Mouse (Mus musculus): ENCODE data around the gene Higd2a. TPM values are rescaled to one million over a fixed set of nuclear protein-coding genes. Genes with fewer than 3 reads are reported as not detected.

Gene Higd2a
- polyA plus RNA-seq, 1 experiment from 2014 or later, result 205 TPM

GRCm38 (mm10) chr13:54635011-54635410 is 45.0 kb downstream of the Higd2a start:
- 92% methylated on average over 3 of the region's 3 CpGs for WGBS
- Histone ChIP-seq H3K4me1 (no peaks in the 10 kb centered on the region), H3K4me2 (no peak overlapping the region), H3K36me3 (peaks cover 72% of the 10 kb centered on the region), H3K4me3 (replicated peaks) (no peak overlapping the region), H3K9ac (no peak overlapping the region), H3K9me3 (replicated peaks) (no peaks in the 10 kb centered on the region), H3K27me3 (no peaks in the 10 kb centered on the region), H3K27ac (no peak overlapping the region)
- no peak for ATAC-seq (replicated peaks; ENCODE audit: low FRiP score)

Small RNAs within 50 kb of the gene (microRNA-seq; reads per million reads assigned to microRNA genes)
- gene Gm24195, result not detected

Other genes with a start within 250 kb of the Higd2a start
- 4.0 and 5.3 TPM in 2 replicates for gene Cplx2, start 218.9 kb upstream of the Higd2a start, polyA plus RNA-seq (2015; fragmentation: Nextera tagmentation; extraction: Ambion mirVana)
- 118 and 129 TPM in 2 replicates for gene Thoc3, start 121.4 kb upstream of the Higd2a start, polyA plus RNA-seq (2015; fragmentation: Nextera tagmentation; extraction: Ambion mirVana)
- gene Simc1, start 86.4 kb upstream of the Higd2a start, polyA plus RNA-seq (2015; fragmentation: Nextera tagmentation; extraction: Ambion mirVana), result 13.3 and 15.6 TPM in 2 replicates
- 151 and 162 TPM in 2 replicates for gene 4833439L19Rik, start 24.8 kb upstream of the Higd2a start, polyA plus RNA-seq (2015; fragmentation: Nextera tagmentation; extraction: Ambion mirVana)
- gene Arl10, start 15.2 kb upstream of the Higd2a start, polyA plus RNA-seq (2015; fragmentation: Nextera tagmentation; extraction: Ambion mirVana), result 34.0 and 36.1 TPM in 2 replicates
- gene Nop16, start 117 bp upstream of the Higd2a start, polyA plus RNA-seq (2015; fragmentation: Nextera tagmentation; extraction: Ambion mirVana), result 90.2 and 95.5 TPM in 2 replicates
- 44.8 and 45.6 TPM in 2 replicates for gene Cltb, start 21.1 kb downstream of the Higd2a start, polyA plus RNA-seq (2015; fragmentation: Nextera tagmentation; extraction: Ambion mirVana)
- 77.2 and 77.4 TPM in 2 replicates for gene Faf2, start 31.6 kb downstream of the Higd2a start, polyA plus RNA-seq (2015; fragmentation: Nextera tagmentation; extraction: Ambion mirVana)
- 78.5 and 83.8 TPM in 2 replicates for gene Rnf44, start 103.7 kb downstream of the Higd2a start, polyA plus RNA-seq (2015; fragmentation: Nextera tagmentation; extraction: Ambion mirVana)
- gene Cdhr2, start 111.3 kb downstream of the Higd2a start, polyA plus RNA-seq (2015; fragmentation: Nextera tagmentation; extraction: Ambion mirVana), result 5.4 TPM in 2 replicates
- gene Gprin1, start 159.7 kb downstream of the Higd2a start, polyA plus RNA-seq (2015; fragmentation: Nextera tagmentation; extraction: Ambion mirVana), result 0.14 and 0.27 TPM in 2 replicates
- 0.15 and 0.29 TPM in 2 replicates for gene Sncb, start 176.4 kb downstream of the Higd2a start, polyA plus RNA-seq (2015; fragmentation: Nextera tagmentation; extraction: Ambion mirVana)
- gene Eif4e1b, start 193.8 kb downstream of the Higd2a start, polyA plus RNA-seq (2015; fragmentation: Nextera tagmentation; extraction: Ambion mirVana), result not detected in 2 replicates
- gene Tspan17, start 199.2 kb downstream of the Higd2a start, polyA plus RNA-seq (2015; fragmentation: Nextera tagmentation; extraction: Ambion mirVana), result 11.4 and 13.4 TPM in 2 replicates

Data from kidney, embryonic 15.5 days (tissue).